Mouse (Mus musculus): ENCODE measurements around the gene Inafm1. TPM values are rescaled to one million over a fixed set of nuclear protein-coding genes. Genes with fewer than 3 reads are reported as not detected.

The Inafm1 gene
- polyA plus RNA-seq, 1 experiment from 2014 or later = 10.7 TPM

DNA sequence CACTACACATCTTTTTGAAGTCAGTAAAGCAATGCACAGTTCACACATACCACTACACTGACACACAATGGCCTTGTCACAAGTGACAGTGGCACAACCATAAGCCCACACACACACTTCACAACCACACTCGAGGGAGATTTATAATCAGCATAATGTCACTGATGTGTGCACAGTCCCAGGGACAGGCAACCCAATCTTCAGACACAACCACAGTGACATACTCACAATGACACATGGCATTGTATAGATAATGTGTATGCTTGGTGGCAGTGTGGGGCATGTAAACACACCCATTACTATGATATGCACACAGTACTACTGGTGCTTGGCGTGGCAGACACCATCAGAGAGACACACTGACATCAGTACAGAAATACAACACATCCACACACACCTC lies 22.7 kb upstream of the Inafm1 start:
- Histone ChIP-seq H3K27me3 (replicated peaks) (no peaks in the 10 kb centered on the region), H3K36me3 (no peaks in the 10 kb centered on the region), H3K4me1 (peaks cover 36% of the 10 kb centered on the region), H3K9ac (peak overlapping the region; percentile 77), H3K4me3 (peak overlapping the region; percentile 42; the same call in 1 of the 2 replicates), H3K9me3 (no peaks in the 10 kb centered on the region), H3K4me2 (peak overlapping the region; percentile 74), H3K27ac (replicated peaks) (peak overlapping the region; percentile 94)
- no peak for ATAC-seq (ENCODE audit: extremely low read depth, insufficient number of reproducible peaks, low FRiP score, low TSS enrichment)
- WGBS = 29% methylated on average over 2 of the region's 2 CpGs

- 2% methylated on average over 41 of the region's 41 CpGs for WGBS
- Histone ChIP-seq H3K9me3 (no peaks in the 10 kb centered on the region), H3K27ac (replicated peaks) (peak overlapping the region; percentile 94), H3K4me2 (peak overlapping the region; percentile 74), H3K4me1 (peaks cover 36% of the 10 kb centered on the region), H3K36me3 (no peaks in the 10 kb centered on the region), H3K4me3 (peak overlapping the region; percentile 55), H3K9ac (peak overlapping the region; percentile 77), H3K27me3 (replicated peaks) (no peaks in the 10 kb centered on the region)
- peak; percentile 44 for ATAC-seq (ENCODE audit: extremely low read depth, insufficient number of reproducible peaks, low FRiP score, low TSS enrichment)
Observed at GRCm38 (mm10) chr7:16295321-16295900, 22.0 kb upstream of the Inafm1 start.

GRCm38 (mm10) chr7:16294837-16295236 lies 21.4 kb upstream of the Inafm1 start:
- 0% methylated on average over 23 of the region's 23 CpGs for WGBS
- Histone ChIP-seq H3K36me3 (no peaks in the 10 kb centered on the region), H3K27me3 (replicated peaks) (no peaks in the 10 kb centered on the region), H3K9ac (peak overlapping the region; percentile 77), H3K4me3 (peak overlapping the region; percentile 55), H3K9me3 (no peaks in the 10 kb centered on the region), H3K4me1 (peaks cover 31% of the 10 kb centered on the region), H3K27ac (replicated peaks) (peak overlapping the region; percentile 94), H3K4me2 (peak overlapping the region; percentile 74)
- peak; percentile 53 for ATAC-seq (ENCODE audit: extremely low read depth, insufficient number of reproducible peaks, low FRiP score, low TSS enrichment)

DNA sequence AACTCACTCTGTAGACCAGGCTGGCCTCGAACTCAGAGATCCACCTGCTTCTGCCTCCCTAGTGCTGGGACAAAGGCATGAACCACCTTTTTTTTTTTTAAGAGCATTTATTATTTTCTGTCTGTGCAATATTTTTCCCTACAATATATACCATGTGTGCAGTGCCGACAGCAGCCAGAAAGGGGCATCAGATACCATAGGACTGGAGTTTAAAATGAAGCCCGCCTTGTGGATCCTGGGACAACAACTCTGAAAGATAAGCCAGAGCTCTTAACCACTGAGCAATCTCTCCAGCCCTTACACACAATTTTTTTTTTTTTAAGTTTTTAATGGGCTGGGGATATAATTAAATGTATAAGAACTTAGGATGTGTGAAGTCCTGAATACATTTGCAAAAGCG lies 20.9 kb upstream of the Inafm1 start:
- peak overlapping the region; percentile 94 for H3K27ac ChIP-seq (replicated peaks)
- no peaks in the 10 kb centered on the region for H3K36me3 ChIP-seq
- H3K9ac ChIP-seq = peak overlapping the region; percentile 77
- ATAC-seq (ENCODE audit: extremely low read depth, insufficient number of reproducible peaks, low FRiP score, low TSS enrichment) = no peak
- peak overlapping the region; percentile 55 for H3K4me3 ChIP-seq
- 24% methylated on average over 4 of the region's 4 CpGs for WGBS
- peak overlapping the region; percentile 74 for H3K4me2 ChIP-seq
- H3K4me1 ChIP-seq = peaks cover 27% of the 10 kb centered on the region
- H3K27me3 ChIP-seq (replicated peaks) = no peaks in the 10 kb centered on the region
- H3K9me3 ChIP-seq = no peaks in the 10 kb centered on the region

DNA sequence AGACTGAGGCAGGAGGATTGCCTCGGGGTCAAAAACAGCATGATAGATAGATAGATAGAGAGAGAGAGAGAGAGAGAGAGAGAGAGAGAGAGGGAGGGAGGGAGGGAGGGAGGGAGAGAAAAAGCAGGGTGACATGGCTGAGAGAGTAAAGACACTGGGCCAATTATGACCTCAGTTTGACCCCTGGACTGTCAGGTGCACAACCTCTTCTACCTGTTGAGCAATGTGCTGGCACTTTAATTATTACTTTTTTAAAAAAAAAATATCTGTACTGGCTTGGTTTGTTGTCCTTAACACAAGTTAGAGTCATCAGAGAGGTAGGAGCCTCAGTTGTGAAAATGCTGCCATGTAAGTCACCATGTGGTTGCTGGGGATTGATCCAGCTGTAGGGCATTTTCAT lies 14.4 kb upstream of the Inafm1 start:
- no peak overlapping the region for H3K4me3 ChIP-seq
- peaks cover 11% of the 10 kb centered on the region for H3K4me1 ChIP-seq
- H3K9me3 ChIP-seq = no peaks in the 10 kb centered on the region
- WGBS = 80% methylated on average over 1 of the region's 1 CpGs
- no peak for ATAC-seq (ENCODE audit: extremely low read depth, insufficient number of reproducible peaks, low FRiP score, low TSS enrichment)
- H3K4me2 ChIP-seq = no peak overlapping the region
- H3K36me3 ChIP-seq = peaks cover 14% of the 10 kb centered on the region
- H3K27me3 ChIP-seq (replicated peaks) = no peaks in the 10 kb centered on the region
- H3K9ac ChIP-seq = no peak overlapping the region
- H3K27ac ChIP-seq (replicated peaks) = no peak overlapping the region

GRCm38 (mm10) chr7:16287016-16287415 lies 13.6 kb upstream of the Inafm1 start:
- Histone ChIP-seq H3K9me3 (no peaks in the 10 kb centered on the region), H3K4me3 (peak overlapping the region; percentile 77), H3K27me3 (replicated peaks) (no peaks in the 10 kb centered on the region), H3K36me3 (peaks cover 22% of the 10 kb centered on the region), H3K4me2 (peak overlapping the region; percentile 80), H3K27ac (replicated peaks) (peak overlapping the region; percentile 97), H3K4me1 (peaks cover 11% of the 10 kb centered on the region), H3K9ac (peak overlapping the region; percentile 86)
- no peak for ATAC-seq (ENCODE audit: extremely low read depth, insufficient number of reproducible peaks, low FRiP score, low TSS enrichment)
- WGBS = 84% methylated on average over 2 of the region's 2 CpGs

GRCm38 (mm10) chr7:16286026-16286961 lies 12.9 kb upstream of the Inafm1 start, which contains the start of gene Ccdc9:
Ccdc9 (minus strand) TSS chr7:16286795.
- Histone ChIP-seq H3K27me3 (replicated peaks) (no peaks in the 10 kb centered on the region), H3K9ac (peak within 1 kb of the TSS; percentile 86), H3K27ac (replicated peaks) (peak within 1 kb of the TSS; percentile 97), H3K9me3 (no peaks in the 10 kb centered on the region), H3K4me2 (peak within 1 kb of the TSS; percentile 80), H3K4me3 (peak within 1 kb of the TSS; percentile 77), H3K4me1 (peaks cover 11% of the 10 kb centered on the region), H3K36me3 (peaks cover 29% of the 10 kb centered on the region)
- peak; percentile 89 for ATAC-seq (ENCODE audit: extremely low read depth, insufficient number of reproducible peaks, low FRiP score, low TSS enrichment)
- under 1% methylated on average over 69 of the region's 70 CpGs for WGBS

DNA sequence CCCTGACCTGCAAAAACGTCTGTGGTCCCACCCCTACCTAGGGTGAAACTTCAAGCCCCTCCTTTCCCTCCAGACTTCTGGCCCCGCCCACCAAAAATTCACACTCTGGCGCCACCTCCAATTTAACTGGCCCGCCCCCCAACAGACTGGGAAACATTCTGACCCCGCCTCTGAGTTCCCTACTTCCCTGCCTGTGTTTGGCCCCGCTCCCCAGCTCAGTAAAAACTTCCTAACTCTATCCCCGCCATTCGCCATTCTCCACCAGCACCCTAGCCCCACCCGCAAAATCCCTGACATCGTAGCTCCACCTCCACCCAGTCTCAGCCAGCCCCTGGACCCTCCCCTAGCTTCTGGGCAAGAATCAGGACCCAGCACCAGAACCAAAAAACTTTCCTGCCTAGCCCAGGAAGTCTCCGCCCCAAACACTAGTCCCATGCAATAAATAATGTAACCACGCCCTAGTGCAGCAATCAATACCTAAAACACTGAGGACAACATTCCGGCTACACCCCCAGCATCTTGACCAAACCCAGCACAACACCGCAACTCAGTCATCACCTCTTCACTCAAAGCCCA lies 12.1 kb upstream of the Inafm1 start:
- Histone ChIP-seq H3K4me3 (peak overlapping the region; percentile 77), H3K27ac (replicated peaks) (peak overlapping the region; percentile 97), H3K9me3 (no peaks in the 10 kb centered on the region), H3K9ac (peak overlapping the region; percentile 73), H3K4me1 (peaks cover 11% of the 10 kb centered on the region), H3K27me3 (replicated peaks) (no peaks in the 10 kb centered on the region), H3K36me3 (peaks cover 37% of the 10 kb centered on the region), H3K4me2 (peak overlapping the region; percentile 80)
- WGBS = 3% methylated on average over 14 of the region's 14 CpGs
- ATAC-seq (ENCODE audit: extremely low read depth, insufficient number of reproducible peaks, low FRiP score, low TSS enrichment) = peak; percentile 17; the same call in 1 of the 2 replicates

- Histone ChIP-seq H3K36me3 (peaks cover 43% of the 10 kb centered on the region), H3K4me3 (peak overlapping the region; percentile 77), H3K4me2 (peak overlapping the region; percentile 80), H3K27me3 (replicated peaks) (no peaks in the 10 kb centered on the region), H3K9me3 (no peaks in the 10 kb centered on the region), H3K4me1 (peaks cover 11% of the 10 kb centered on the region), H3K9ac (peak overlapping the region; percentile 73), H3K27ac (replicated peaks) (peak overlapping the region; percentile 97)
- WGBS = 71% methylated on average over 9 of the region's 9 CpGs
- ATAC-seq (ENCODE audit: extremely low read depth, insufficient number of reproducible peaks, low FRiP score, low TSS enrichment) = no peak
Observed at GRCm38 (mm10) chr7:16284904-16285303, 11.5 kb upstream of the Inafm1 start.

- H3K4me1 ChIP-seq = peaks cover 11% of the 10 kb centered on the region
- H3K4me3 ChIP-seq = no peak overlapping the region
- no peak overlapping the region for H3K9ac ChIP-seq
- no peaks in the 10 kb centered on the region for H3K27me3 ChIP-seq (replicated peaks)
- no peak for ATAC-seq (ENCODE audit: extremely low read depth, insufficient number of reproducible peaks, low FRiP score, low TSS enrichment)
- no peak overlapping the region for H3K4me2 ChIP-seq
- H3K27ac ChIP-seq (replicated peaks) = no peak overlapping the region
- peaks cover 51% of the 10 kb centered on the region for H3K36me3 ChIP-seq
- no peaks in the 10 kb centered on the region for H3K9me3 ChIP-seq
- 90% methylated on average over 8 of the region's 8 CpGs for WGBS
Observed at GRCm38 (mm10) chr7:16284001-16284400, 10.6 kb upstream of the Inafm1 start.

GRCm38 (mm10) chr7:16282334-16282733 lies 8.9 kb upstream of the Inafm1 start:
- H3K4me3 ChIP-seq = no peak overlapping the region
- no peak overlapping the region for H3K9ac ChIP-seq
- H3K36me3 ChIP-seq = peaks cover 67% of the 10 kb centered on the region
- no peaks in the 10 kb centered on the region for H3K27me3 ChIP-seq (replicated peaks)
- H3K9me3 ChIP-seq = no peaks in the 10 kb centered on the region
- 89% methylated on average over 13 of the region's 13 CpGs for WGBS
- no peak overlapping the region for H3K27ac ChIP-seq (replicated peaks)
- H3K4me1 ChIP-seq = peaks cover 11% of the 10 kb centered on the region
- H3K4me2 ChIP-seq = no peak overlapping the region
- ATAC-seq (ENCODE audit: extremely low read depth, insufficient number of reproducible peaks, low FRiP score, low TSS enrichment) = no peak
